Mouse (Mus musculus) limb, embryonic 14.5 days (tissue): ENCODE data around the gene Pcgf1. TPM values are rescaled to one million over a fixed set of nuclear protein-coding genes. Genes with fewer than 3 reads are reported as not detected.

Experiments
- ATAC-seq: fragments of 200-750 bp; cut with Nextera tagmentation; 2 replicates; pipeline ENCODE4 v1.8.0; 2017; ENCODE audit warnings: low read depth, moderate number of reproducible peaks, moderate TSS enrichment; ENCODE audit not compliant: low FRiP score
- DNase-seq: peaks from one replicate; pipeline ENCODE4 v3.0.0-alpha.2; 2015; ENCODE audit warnings: low spot score
- H3K27ac ChIP-seq: fragments of 300-500 bp; sonication (generic); replicated peaks from 2 replicates; pipeline ENCODE4 v1.5.1; 2014; ENCODE audit warnings: low read depth, mild to moderate bottlenecking, low read length, moderate library complexity, mixed read lengths
- H3K27me3 ChIP-seq: fragments of 300-500 bp; sonication (generic); 2 replicates; pipeline ENCODE4 v1.6.1; 2014; ENCODE audit warnings: low read length, mixed read lengths; ENCODE audit not compliant: control insufficient read depth, insufficient read depth
- H3K36me3 ChIP-seq: fragments of 300-500 bp; sonication (generic); 2 replicates; pipeline ENCODE4 v1.6.1; 2014; ENCODE audit warnings: mild to moderate bottlenecking, low read length, moderate library complexity, mixed read lengths; ENCODE audit not compliant: control insufficient read depth, insufficient read depth
- H3K4me1 ChIP-seq: fragments of 300-500 bp; sonication (generic); 2 replicates; pipeline ENCODE4 v1.6.1; 2014; ENCODE audit warnings: antibody characterized with exemption, low read length, mixed read lengths; ENCODE audit not compliant: control insufficient read depth, insufficient read depth
- H3K4me2 ChIP-seq: fragments of 300-500 bp; sonication (generic); replicated peaks from 2 replicates; pipeline ENCODE4 v1.6.1; 2014; ENCODE audit warnings: low read depth, mild to moderate bottlenecking, low read length, moderate library complexity; ENCODE audit not compliant: severe bottlenecking
- H3K4me3 ChIP-seq: fragments of 300-500 bp; sonication (generic); replicated peaks from 2 replicates; pipeline ENCODE4 v1.5.1; 2014; ENCODE audit warnings: low read length
- H3K9ac ChIP-seq: fragments of 300-500 bp; sonication (generic); 2 replicates; pipeline ENCODE4 v1.6.1; 2014; ENCODE audit warnings: mild to moderate bottlenecking, low read depth, low read length, moderate library complexity; ENCODE audit not compliant: severe bottlenecking
- H3K9me3 ChIP-seq: fragments of 300-500 bp; sonication (generic); 2 replicates; pipeline ENCODE4 v1.6.1; 2016; ENCODE audit warnings: low read length; ENCODE audit not compliant: control insufficient read depth
- POLR2A ChIP-seq: fragments of 200-500 bp; IDR thresholded peaks from 2 replicates; pipeline ENCODE4 v1.8.0; 2012; ENCODE audit warnings: inconsistent platforms, mild to moderate bottlenecking, moderate library complexity, borderline replicate concordance; ENCODE audit not compliant: insufficient read depth, insufficient read length; ENCODE audit errors: extremely low read depth
- WGBS: fragments of 180-500 bp; shearing (Covaris S2); extraction: QIAGEN DNeasy Blood & Tissue Kit; methylation state at CpG from one replicate; pipeline ENCODE4 v1.1.7; 2014; 5-methylcytosine and 5-hydroxymethylcytosine counted together
- polyA plus RNA-seq, 2 experiments: library from polyadenylated mRNA; depleted of rRNA in 1 of 2; stranded (reverse) in 1 of 2; unstranded in 1 of 2; fragments of >200 nt; fragmentation: Nextera tagmentation in 1 of 2; extraction: Ambion mirVana in 1 of 2; gene quantifications; 2 replicates each; pipeline versions ENCODE4 v1.2.1 to v1.2.3; 2012 to 2014

The Pcgf1 gene
- polyA plus RNA-seq, 2 experiments = 28.2 to 49.8 TPM

DNA sequence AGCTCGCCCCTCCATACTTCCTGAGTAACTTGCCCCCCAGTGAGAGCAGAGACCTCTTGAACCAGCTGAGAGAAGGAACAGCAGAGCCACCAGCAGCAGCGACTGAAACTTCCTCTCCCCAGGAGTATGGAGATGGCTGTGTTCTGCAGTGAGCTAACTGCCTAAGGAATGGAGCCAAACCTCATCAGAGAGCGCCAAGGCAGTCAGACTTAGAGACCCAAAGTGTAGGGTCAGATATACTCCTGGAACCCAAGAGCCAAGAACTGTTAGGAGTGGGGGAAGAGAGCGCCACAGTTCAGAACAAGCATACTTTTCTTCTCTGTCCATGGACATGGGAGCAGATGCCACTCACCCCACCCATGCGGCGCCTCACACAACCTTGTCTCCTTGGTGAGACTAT is 11.2 kb upstream of the Pcgf1 start:
- no peaks in the 10 kb centered on the region for H3K36me3 ChIP-seq
- no peak for DNase-seq
- H3K27me3 ChIP-seq = peaks cover 98% of the 10 kb centered on the region
- H3K4me3 ChIP-seq = no peak overlapping the region
- no peak for ATAC-seq
- TF ChIP-seq POLR2A = no peak
- H3K9me3 ChIP-seq = no peaks in the 10 kb centered on the region
- H3K4me1 ChIP-seq = no peaks in the 10 kb centered on the region
- no peak overlapping the region for H3K27ac ChIP-seq
- no peak overlapping the region for H3K4me2 ChIP-seq
- 19% methylated on average over 6 of the region's 6 CpGs for WGBS
- no peak overlapping the region for H3K9ac ChIP-seq

GRCm38 (mm10) chr6:83068221-83068620 is 9.4 kb upstream of the Pcgf1 start:
- no peaks in the 10 kb centered on the region for H3K36me3 ChIP-seq
- H3K9me3 ChIP-seq = no peaks in the 10 kb centered on the region
- no peak overlapping the region for H3K4me2 ChIP-seq
- H3K4me3 ChIP-seq = no peak overlapping the region
- WGBS = 6% methylated on average over 8 of the region's 8 CpGs
- no peak for TF ChIP-seq POLR2A
- no peak overlapping the region for H3K9ac ChIP-seq
- H3K27me3 ChIP-seq = peaks cover 95% of the 10 kb centered on the region
- H3K4me1 ChIP-seq = no peaks in the 10 kb centered on the region
- ATAC-seq (no peak), DNase-seq (no peak)
- no peak overlapping the region for H3K27ac ChIP-seq

- no peak for ATAC-seq
- Histone ChIP-seq H3K4me3 (peak overlapping the region; percentile 16), H3K36me3 (no peaks in the 10 kb centered on the region), H3K4me1 (no peaks in the 10 kb centered on the region), H3K27me3 (peaks cover 95% of the 10 kb centered on the region), H3K4me2 (no peak overlapping the region; the same call in 1 of the 2 replicates), H3K9ac (no peak overlapping the region), H3K27ac (no peak overlapping the region), H3K9me3 (no peaks in the 10 kb centered on the region)
- no peak for DNase-seq
- WGBS = 2% methylated on average over 56 of the region's 81 CpGs
- no peak for TF ChIP-seq POLR2A
Observed at GRCm38 (mm10) chr6:83068706-83069487, 8.8 kb upstream of the Pcgf1 start.

GRCm38 (mm10) chr6:83069488-83070246 is 8.0 kb upstream of the Pcgf1 start:
- no peak for ATAC-seq
- peaks cover 95% of the 10 kb centered on the region for H3K27me3 ChIP-seq
- under 1% methylated on average over 50 of the region's 69 CpGs for WGBS
- no peak for TF ChIP-seq POLR2A
- H3K9me3 ChIP-seq = no peaks in the 10 kb centered on the region
- peak overlapping the region; percentile 32 for H3K4me2 ChIP-seq
- DNase-seq = no peak
- no peak overlapping the region for H3K27ac ChIP-seq
- no peaks in the 10 kb centered on the region for H3K4me1 ChIP-seq
- H3K9ac ChIP-seq = 0 out of 2 replicates have a peak overlapping the region, but pooled peaks have one; percentile 12
- H3K4me3 ChIP-seq = peak overlapping the region; percentile 17
- no peaks in the 10 kb centered on the region for H3K36me3 ChIP-seq

DNA sequence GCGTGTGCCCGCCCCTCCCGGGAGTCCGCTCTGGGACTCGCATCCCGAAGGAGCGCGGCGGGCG is 7.6 kb upstream of the Pcgf1 start, which contains the start of gene Tlx2:
TSS of gene Tlx2 (minus strand) at position 47 of the 64 bp plus-strand sequence.
- H3K27ac ChIP-seq = no peak within 1 kb of the TSS
- peak within 1 kb of the TSS; percentile 17 for H3K4me3 ChIP-seq
- WGBS = 0% methylated on average over 9 of the region's 10 CpGs
- no peak for DNase-seq
- no peak for ATAC-seq
- no peaks in the 10 kb centered on the region for H3K4me1 ChIP-seq
- no peaks in the 10 kb centered on the region for H3K36me3 ChIP-seq
- H3K9ac ChIP-seq = 0 out of 2 replicates have a peak within 1 kb of the TSS, but pooled peaks have one; percentile 12
- H3K9me3 ChIP-seq = no peaks in the 10 kb centered on the region
- H3K4me2 ChIP-seq = peak within 1 kb of the TSS; percentile 32
- peaks cover 93% of the 10 kb centered on the region for H3K27me3 ChIP-seq
- no peak for TF ChIP-seq POLR2A
